Mouse (Mus musculus) G1E (cell line): ENCODE results near the gene Vil1.
A peak's percentile ranks its signal among the peaks of the same experiment; 100 is the strongest.

Source experiments
- CTCF ChIP-seq: IDR thresholded peaks from 2 replicates; pipeline ENCODE4 v1.5.1; 2012; ENCODE audit warnings: low read depth, low read length, inconsistent platforms, mixed read lengths
- GATA1 ChIP-seq: IDR thresholded peaks from 2 replicates; pipeline ENCODE4 v1.6.1; 2012; ENCODE audit warnings: borderline replicate concordance, low read length, inconsistent platforms, mixed read lengths
- GATA2 ChIP-seq: IDR thresholded peaks from 2 replicates; pipeline ENCODE4 v1.6.1; 2012; ENCODE audit warnings: low read depth, low read length, inconsistent platforms, borderline replicate concordance
- TAL1 ChIP-seq: conservative IDR thresholded peaks from 2 replicates; pipeline ENCODE4 v1.6.1; 2012; ENCODE audit warnings: low read depth, low read length, inconsistent platforms, mixed read lengths

DNA sequence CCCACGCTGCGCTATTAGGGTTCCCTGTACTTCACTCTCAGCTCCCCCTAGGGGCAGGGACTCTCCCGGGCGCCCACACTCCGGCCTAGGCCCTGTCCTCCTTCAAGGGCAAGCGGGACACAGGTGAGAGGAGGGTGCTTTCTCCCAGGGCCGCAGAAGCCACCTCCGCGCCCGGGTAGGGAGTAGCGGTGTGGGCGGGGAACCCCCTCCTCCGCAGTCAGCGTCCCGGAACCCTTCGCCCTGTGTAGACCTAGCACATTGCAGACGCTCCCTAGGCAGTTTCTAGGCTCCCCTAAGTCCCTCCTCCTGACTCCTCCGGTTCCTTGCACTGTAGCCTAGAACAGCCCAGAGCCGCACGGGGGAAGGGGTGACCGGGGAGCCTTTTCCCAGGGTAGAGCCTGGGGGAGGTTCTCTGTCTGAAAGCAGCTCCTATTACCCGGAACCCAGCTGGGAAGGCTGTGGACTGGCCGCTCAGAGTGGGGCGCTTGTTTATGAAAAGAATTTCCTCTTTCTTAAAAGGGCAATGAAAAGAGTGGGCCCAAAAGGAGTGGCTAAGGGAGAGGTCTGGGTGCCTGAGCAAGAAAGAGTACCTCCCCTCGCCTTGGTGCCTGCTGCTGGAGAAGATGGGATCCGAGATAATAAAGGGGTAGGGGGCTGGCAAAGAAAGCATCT lies 22.3 kb upstream of the Vil1 start:
- TF ChIP-seq GATA1 (no peak), GATA2 (no peak), CTCF (peak; percentile 57), TAL1 (no peak)
